Mouse (Mus musculus): ENCODE data around the gene Prune2. TPM values are rescaled to one million over a fixed set of nuclear protein-coding genes. Genes with fewer than 3 reads are reported as not detected.

The Prune2 gene
- polyA plus RNA-seq, 1 experiment from 2014 or later = 1.2 TPM

DNA sequence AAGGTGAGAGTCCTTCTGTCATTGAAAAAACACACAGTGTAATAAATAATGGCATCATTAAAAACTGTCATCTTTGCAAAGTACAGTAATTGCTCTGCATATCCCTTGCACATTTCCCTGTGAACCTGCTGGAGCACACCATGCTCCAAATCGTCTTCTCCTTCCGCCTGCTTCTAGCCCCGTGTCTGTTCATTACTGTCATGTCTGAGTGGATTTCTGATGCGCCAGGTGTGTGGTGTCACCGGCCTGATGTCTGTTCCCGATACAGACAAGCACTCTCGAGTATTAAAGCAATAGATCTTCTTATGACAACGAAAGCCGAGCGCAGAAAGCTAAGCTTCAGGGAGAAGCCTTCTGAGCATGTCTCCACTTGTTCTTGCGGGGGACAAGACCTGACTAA, 32.1 kb downstream of the Prune2 start:
- Histone ChIP-seq H3K4me3 (ENCODE audit: low read length) (no peak overlapping the region), H3K27ac (ENCODE audit: low read length) (no peak overlapping the region), H3K4me1 (ENCODE audit: insufficient read depth, low read length) (no peaks in the 10 kb centered on the region), H3K9me3 (ENCODE audit: low read length) (no peaks in the 10 kb centered on the region), H3K4me2 (replicated peaks; ENCODE audit: low read depth, low read length) (no peak overlapping the region), H3K36me3 (ENCODE audit: insufficient read depth, low read length) (no peaks in the 10 kb centered on the region), H3K27me3 (ENCODE audit: insufficient read depth, low read length) (no peaks in the 10 kb centered on the region), H3K9ac (replicated peaks; ENCODE audit: low read length) (no peak overlapping the region)
- 44% methylated on average over 11 of the region's 11 CpGs for WGBS
- ATAC-seq (ENCODE audit: low FRiP score, low TSS enrichment) = peak; percentile 23; the same call in 1 of the 2 replicates

DNA sequence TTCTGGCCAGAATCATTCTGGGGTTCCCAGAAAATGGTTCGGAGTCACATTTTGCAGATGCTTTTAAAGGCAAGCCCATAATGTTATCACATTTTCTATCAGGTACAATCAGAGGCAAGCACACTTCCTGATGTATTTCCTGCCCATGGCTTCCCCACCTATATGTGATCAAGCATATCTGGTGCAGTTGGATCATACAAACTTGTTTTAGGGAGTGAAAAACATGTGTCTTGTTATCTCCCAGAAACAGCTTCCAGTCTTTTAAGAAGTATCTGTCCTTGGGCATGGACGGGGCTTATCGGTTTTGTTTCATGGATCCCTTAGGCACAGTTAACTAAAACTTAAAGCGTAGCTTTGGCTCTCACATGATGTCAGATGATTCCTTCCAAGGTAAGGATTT, 36.2 kb downstream of the Prune2 start:
- Histone ChIP-seq H3K27me3 (ENCODE audit: insufficient read depth, low read length) (no peaks in the 10 kb centered on the region), H3K9ac (replicated peaks; ENCODE audit: low read length) (no peak overlapping the region), H3K9me3 (ENCODE audit: low read length) (no peaks in the 10 kb centered on the region), H3K36me3 (ENCODE audit: insufficient read depth, low read length) (no peaks in the 10 kb centered on the region), H3K4me1 (ENCODE audit: insufficient read depth, low read length) (no peaks in the 10 kb centered on the region), H3K4me3 (ENCODE audit: low read length) (no peak overlapping the region), H3K27ac (ENCODE audit: low read length) (no peak overlapping the region), H3K4me2 (replicated peaks; ENCODE audit: low read depth, low read length) (no peak overlapping the region)
- WGBS = 85% methylated on average over 4 of the region's 4 CpGs
- ATAC-seq (ENCODE audit: low FRiP score, low TSS enrichment) = no peak

DNA sequence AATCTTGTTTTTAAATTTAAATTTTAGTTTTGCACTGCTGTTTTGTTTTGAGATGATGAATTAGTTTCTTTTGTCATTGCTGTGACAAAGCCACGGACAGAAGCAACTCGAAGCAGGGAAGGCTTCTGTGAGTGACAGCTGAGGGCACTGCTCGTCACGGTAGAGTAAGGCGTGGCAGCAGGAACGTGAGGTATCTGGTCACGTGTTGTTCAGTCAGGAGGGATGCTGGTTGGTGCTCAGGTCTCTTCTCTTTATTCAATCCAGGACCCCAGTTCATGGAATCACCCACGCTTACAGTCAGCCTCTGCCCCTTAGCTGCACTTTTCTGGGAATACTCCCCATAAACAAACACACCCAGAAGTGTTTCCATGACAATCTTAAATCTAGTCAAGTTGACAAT, 38.3 kb downstream of the Prune2 start:
- H3K27me3 ChIP-seq (ENCODE audit: insufficient read depth, low read length) = no peaks in the 10 kb centered on the region
- H3K4me3 ChIP-seq (ENCODE audit: low read length) = no peak overlapping the region
- no peaks in the 10 kb centered on the region for H3K36me3 ChIP-seq (ENCODE audit: insufficient read depth, low read length)
- WGBS = 82% methylated on average over 8 of the region's 8 CpGs
- ATAC-seq (ENCODE audit: low FRiP score, low TSS enrichment) = no peak
- no peak overlapping the region for H3K4me2 ChIP-seq (replicated peaks; ENCODE audit: low read depth, low read length)
- no peaks in the 10 kb centered on the region for H3K4me1 ChIP-seq (ENCODE audit: insufficient read depth, low read length)
- H3K27ac ChIP-seq (ENCODE audit: low read length) = no peak overlapping the region
- no peak overlapping the region for H3K9ac ChIP-seq (replicated peaks; ENCODE audit: low read length)
- no peaks in the 10 kb centered on the region for H3K9me3 ChIP-seq (ENCODE audit: low read length)

DNA sequence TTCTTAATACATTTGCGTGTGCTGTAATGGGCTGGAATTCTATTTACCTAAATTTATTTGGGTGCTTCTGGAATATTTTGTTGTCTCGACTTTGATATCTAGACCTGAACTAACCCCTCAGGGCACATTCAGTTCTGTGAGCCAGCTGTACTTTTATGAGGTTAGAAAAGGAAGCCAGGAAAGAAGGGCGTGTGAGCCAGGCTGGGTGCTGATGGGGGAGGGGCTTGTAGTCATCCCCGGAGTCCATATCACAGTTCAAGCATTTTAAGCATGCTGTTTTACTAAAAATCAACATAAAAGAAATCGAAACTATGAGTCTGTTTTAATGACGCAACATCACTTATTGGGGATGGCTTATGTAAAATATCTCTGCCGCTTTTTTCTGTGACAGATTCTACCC, 42.0 kb downstream of the Prune2 start:
- Histone ChIP-seq H3K27me3 (ENCODE audit: insufficient read depth, low read length) (no peaks in the 10 kb centered on the region), H3K9ac (replicated peaks; ENCODE audit: low read length) (no peak overlapping the region), H3K4me2 (replicated peaks; ENCODE audit: low read depth, low read length) (no peak overlapping the region), H3K36me3 (ENCODE audit: insufficient read depth, low read length) (no peaks in the 10 kb centered on the region), H3K9me3 (ENCODE audit: low read length) (no peaks in the 10 kb centered on the region), H3K4me3 (ENCODE audit: low read length) (no peak overlapping the region), H3K27ac (ENCODE audit: low read length) (no peak overlapping the region), H3K4me1 (ENCODE audit: insufficient read depth, low read length) (no peaks in the 10 kb centered on the region)
- no peak for ATAC-seq (ENCODE audit: low FRiP score, low TSS enrichment)
- WGBS = 65% methylated on average over 7 of the region's 7 CpGs

DNA sequence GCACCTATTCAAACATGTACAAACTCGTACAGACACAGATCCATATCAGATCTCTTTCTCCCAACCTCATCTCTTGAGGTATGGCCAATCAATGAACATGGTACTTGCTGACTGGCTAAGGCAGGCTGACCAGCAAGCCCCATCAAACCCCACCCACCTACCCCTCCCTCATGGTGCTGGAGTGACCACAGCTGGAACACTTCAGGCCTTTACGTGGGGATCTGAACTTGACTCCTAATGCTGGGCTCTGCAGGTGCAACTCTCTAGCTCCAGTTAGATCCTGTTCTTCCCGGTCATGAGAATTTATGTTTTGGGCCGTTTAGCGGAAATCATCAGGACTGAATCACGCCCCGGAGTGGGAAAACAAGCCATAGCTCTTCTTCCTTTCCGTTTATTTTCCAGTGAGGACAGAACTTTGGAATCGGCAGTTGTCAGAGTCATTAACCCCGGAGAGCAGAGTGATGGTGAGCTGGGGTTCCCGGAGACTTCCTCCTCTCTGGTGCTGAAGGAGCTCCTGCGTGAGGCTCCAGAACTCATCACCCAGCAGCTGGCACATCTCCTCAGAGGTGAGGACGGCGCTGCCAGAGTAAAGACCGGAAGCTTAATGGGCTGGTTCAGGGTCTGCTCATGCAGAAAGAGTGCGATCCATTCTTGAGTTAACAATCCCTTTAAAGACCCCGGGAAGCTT, 50.4 kb downstream of the Prune2 start:
- peak; percentile 89 for ATAC-seq (ENCODE audit: low FRiP score, low TSS enrichment)
- H3K4me2 ChIP-seq (replicated peaks; ENCODE audit: low read depth, low read length) = peak overlapping the region; percentile 44
- peaks cover 11% of the 10 kb centered on the region for H3K4me1 ChIP-seq (ENCODE audit: insufficient read depth, low read length)
- no peaks in the 10 kb centered on the region for H3K36me3 ChIP-seq (ENCODE audit: insufficient read depth, low read length)
- no peaks in the 10 kb centered on the region for H3K27me3 ChIP-seq (ENCODE audit: insufficient read depth, low read length)
- peak overlapping the region; percentile 9 for H3K4me3 ChIP-seq (ENCODE audit: low read length)
- H3K9ac ChIP-seq (replicated peaks; ENCODE audit: low read length) = no peak overlapping the region
- H3K9me3 ChIP-seq (ENCODE audit: low read length) = no peaks in the 10 kb centered on the region
- no peak overlapping the region for H3K27ac ChIP-seq (ENCODE audit: low read length)
- WGBS = 19% methylated on average over 17 of the region's 17 CpGs

DNA sequence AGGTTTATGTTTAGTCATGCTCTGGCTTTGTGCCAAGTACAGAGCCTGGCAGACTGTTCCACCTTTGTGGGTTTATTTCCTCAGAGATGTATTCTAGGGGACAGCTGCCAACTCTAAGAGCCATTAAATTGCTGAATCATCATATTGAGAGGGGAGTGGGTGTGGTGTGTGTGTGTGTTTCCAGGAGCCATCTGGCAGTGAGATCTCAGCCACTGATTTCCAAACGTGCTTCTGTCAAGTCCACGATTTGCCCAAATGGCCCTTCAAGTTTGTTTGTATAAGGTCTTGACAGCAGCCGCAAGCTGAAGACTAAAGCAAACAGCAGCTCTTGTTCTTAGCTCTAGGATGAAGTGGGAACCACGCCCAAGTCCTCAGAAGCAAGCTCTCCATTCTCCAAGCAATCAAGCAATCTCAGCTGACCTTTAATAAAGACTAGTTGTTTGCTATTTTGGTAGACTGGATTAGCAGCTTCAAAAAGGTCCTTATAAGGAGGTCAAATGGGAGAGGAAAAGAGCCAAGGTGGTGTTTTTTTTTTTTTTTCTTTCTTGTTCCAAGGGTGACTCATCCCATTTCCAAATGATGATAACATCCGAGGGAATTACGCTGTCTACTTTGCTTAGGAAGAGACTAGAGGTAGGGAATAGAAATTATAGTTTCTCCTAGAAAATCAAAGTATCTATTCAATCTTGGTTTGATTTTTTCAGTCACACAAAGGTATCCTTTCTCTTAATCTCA, 55.5 kb downstream of the Prune2 start:
- no peak overlapping the region for H3K27ac ChIP-seq (ENCODE audit: low read length)
- no peak for ATAC-seq (ENCODE audit: low FRiP score, low TSS enrichment)
- no peak overlapping the region for H3K4me2 ChIP-seq (replicated peaks; ENCODE audit: low read depth, low read length)
- H3K4me1 ChIP-seq (ENCODE audit: insufficient read depth, low read length) = peaks cover 6% of the 10 kb centered on the region
- no peak overlapping the region for H3K9ac ChIP-seq (replicated peaks; ENCODE audit: low read length)
- H3K36me3 ChIP-seq (ENCODE audit: insufficient read depth, low read length) = no peaks in the 10 kb centered on the region
- no peaks in the 10 kb centered on the region for H3K9me3 ChIP-seq (ENCODE audit: low read length)
- H3K27me3 ChIP-seq (ENCODE audit: insufficient read depth, low read length) = no peaks in the 10 kb centered on the region
- H3K4me3 ChIP-seq (ENCODE audit: low read length) = no peak overlapping the region
- WGBS = 28% methylated on average over 6 of the region's 6 CpGs

DNA sequence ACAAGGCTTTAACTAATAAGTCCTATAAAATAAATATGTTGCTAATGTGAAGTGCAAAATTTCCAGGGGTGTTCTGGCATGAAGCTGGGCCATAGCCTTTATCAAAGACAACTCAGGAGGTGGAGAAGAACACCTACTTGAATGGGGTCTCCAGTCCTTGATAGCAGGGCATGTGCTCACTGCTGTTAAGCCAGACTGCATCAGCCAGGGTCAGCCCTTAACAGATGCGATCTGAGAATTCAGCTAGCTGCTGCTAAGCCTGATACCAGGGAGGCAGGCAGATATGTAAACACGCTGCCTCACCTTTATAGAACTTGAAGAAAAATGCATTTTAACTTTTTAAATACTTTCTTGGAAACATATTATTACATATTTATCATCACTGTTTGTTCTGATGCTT, 57.2 kb downstream of the Prune2 start:
- Histone ChIP-seq H3K9me3 (ENCODE audit: low read length) (no peaks in the 10 kb centered on the region), H3K9ac (replicated peaks; ENCODE audit: low read length) (no peak overlapping the region), H3K4me1 (ENCODE audit: insufficient read depth, low read length) (no peaks in the 10 kb centered on the region), H3K36me3 (ENCODE audit: insufficient read depth, low read length) (no peaks in the 10 kb centered on the region), H3K4me2 (replicated peaks; ENCODE audit: low read depth, low read length) (no peak overlapping the region), H3K4me3 (ENCODE audit: low read length) (no peak overlapping the region), H3K27me3 (ENCODE audit: insufficient read depth, low read length) (no peaks in the 10 kb centered on the region), H3K27ac (ENCODE audit: low read length) (no peak overlapping the region)
- no peak for ATAC-seq (ENCODE audit: low FRiP score, low TSS enrichment)
- WGBS = 77% methylated on average over 2 of the region's 2 CpGs

DNA sequence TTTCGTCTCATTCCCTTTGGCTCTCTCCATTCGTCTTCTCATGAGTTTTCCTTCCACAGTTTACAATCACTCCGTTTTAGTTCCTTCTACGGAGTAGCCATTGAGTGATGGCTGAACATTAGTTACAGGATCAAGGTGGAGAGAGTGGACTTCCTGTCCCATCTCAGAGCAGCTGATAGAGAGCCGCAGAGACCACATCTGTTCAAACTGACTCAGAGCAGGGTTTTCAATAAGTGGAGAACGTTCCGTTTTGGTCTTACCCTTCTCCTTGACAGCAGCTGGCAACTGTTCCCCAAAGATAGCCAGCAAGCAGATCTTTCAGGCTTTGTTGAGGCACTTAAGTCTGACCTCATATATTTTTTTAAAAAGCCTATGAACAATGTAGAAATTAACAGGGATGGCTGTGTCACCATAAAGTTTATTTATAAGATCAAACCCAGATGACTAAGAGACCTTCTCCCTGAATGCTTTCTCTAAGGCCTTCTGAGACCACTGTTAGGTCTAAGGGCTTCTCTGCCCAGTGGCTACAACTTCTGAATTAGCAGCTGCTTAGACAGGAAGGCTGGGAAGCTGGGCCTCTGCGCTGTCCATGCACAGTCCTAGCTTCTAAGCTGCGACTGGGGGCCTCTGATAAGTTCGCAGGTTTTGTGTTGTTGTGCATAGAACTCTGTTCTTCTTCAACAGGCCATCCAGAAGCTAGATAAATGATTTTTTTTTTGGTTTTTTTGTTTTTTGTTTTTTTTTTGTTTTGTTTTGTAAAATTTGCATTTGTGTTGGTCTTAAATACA, 58.6 kb downstream of the Prune2 start:
- Histone ChIP-seq H3K4me3 (ENCODE audit: low read length) (no peak overlapping the region), H3K9ac (replicated peaks; ENCODE audit: low read length) (no peak overlapping the region), H3K4me1 (ENCODE audit: insufficient read depth, low read length) (no peaks in the 10 kb centered on the region), H3K4me2 (replicated peaks; ENCODE audit: low read depth, low read length) (no peak overlapping the region), H3K36me3 (ENCODE audit: insufficient read depth, low read length) (no peaks in the 10 kb centered on the region), H3K9me3 (ENCODE audit: low read length) (no peaks in the 10 kb centered on the region), H3K27me3 (ENCODE audit: insufficient read depth, low read length) (no peaks in the 10 kb centered on the region), H3K27ac (ENCODE audit: low read length) (no peak overlapping the region)
- ATAC-seq (ENCODE audit: low FRiP score, low TSS enrichment) = no peak
- WGBS = 74% methylated on average over 10 of the region's 10 CpGs

DNA sequence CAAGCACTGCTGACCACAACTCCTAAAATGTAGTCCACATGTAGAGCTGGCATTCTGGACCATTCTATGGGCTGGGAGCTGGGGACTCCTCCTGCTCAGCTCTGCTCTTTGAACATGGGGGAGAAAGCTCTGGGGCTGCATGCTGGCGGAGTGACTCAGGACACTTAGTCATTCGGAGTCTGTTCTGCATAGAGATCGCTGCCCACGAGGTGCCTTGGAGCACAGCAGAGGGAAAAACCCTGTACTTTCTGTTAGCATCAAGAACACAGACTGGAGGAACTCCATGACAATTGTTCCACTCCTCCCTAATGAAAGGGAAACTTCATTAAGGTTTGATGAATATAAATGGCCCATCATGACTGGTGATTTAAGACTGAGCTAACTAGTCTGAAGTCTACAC, 68.8 kb downstream of the Prune2 start:
- H3K4me3 ChIP-seq (ENCODE audit: low read length) = no peak overlapping the region
- no peaks in the 10 kb centered on the region for H3K36me3 ChIP-seq (ENCODE audit: insufficient read depth, low read length)
- no peak overlapping the region for H3K27ac ChIP-seq (ENCODE audit: low read length)
- ATAC-seq (ENCODE audit: low FRiP score, low TSS enrichment) = no peak
- no peaks in the 10 kb centered on the region for H3K4me1 ChIP-seq (ENCODE audit: insufficient read depth, low read length)
- 67% methylated on average over 4 of the region's 4 CpGs for WGBS
- H3K4me2 ChIP-seq (replicated peaks; ENCODE audit: low read depth, low read length) = no peak overlapping the region
- no peaks in the 10 kb centered on the region for H3K27me3 ChIP-seq (ENCODE audit: insufficient read depth, low read length)
- no peaks in the 10 kb centered on the region for H3K9me3 ChIP-seq (ENCODE audit: low read length)
- H3K9ac ChIP-seq (replicated peaks; ENCODE audit: low read length) = no peak overlapping the region

DNA sequence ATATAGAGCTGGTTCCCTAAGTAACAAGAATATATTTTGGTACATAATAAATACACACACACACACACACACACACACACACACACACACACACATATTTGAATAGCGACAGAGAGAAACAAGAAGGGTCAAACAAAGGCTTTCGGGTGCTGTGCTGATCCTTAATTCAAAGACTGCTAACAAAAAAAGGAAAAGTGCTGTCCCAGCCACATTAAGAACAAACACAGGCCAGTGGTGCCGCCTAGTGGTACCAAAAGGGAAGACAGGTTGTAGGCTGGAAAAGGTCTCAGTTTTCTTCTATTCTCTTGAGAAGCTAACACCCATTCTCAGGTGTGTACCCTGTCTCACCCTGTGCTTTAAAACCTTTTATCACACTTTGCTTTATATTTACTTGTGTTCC, 74.4 kb downstream of the Prune2 start:
- 13% methylated on average over 3 of the region's 3 CpGs for WGBS
- no peaks in the 10 kb centered on the region for H3K4me1 ChIP-seq (ENCODE audit: insufficient read depth, low read length)

More for the DNA sequence above, 74.4 kb downstream of the Prune2 start:
- no peak overlapping the region for H3K27ac ChIP-seq (ENCODE audit: low read length)
- H3K36me3 ChIP-seq (ENCODE audit: insufficient read depth, low read length) = no peaks in the 10 kb centered on the region
- no peak overlapping the region for H3K4me2 ChIP-seq (replicated peaks; ENCODE audit: low read depth, low read length)
- no peak overlapping the region for H3K4me3 ChIP-seq (ENCODE audit: low read length)
- H3K27me3 ChIP-seq (ENCODE audit: insufficient read depth, low read length) = no peaks in the 10 kb centered on the region
- H3K9me3 ChIP-seq (ENCODE audit: low read length) = no peaks in the 10 kb centered on the region
- ATAC-seq (ENCODE audit: low FRiP score, low TSS enrichment) = no peak
- no peak overlapping the region for H3K9ac ChIP-seq (replicated peaks; ENCODE audit: low read length)

All from kidney, embryonic 16.5 days (tissue).